ENCODE assay signal across 13 mouse cellular contexts in the genomic region with DNA sequence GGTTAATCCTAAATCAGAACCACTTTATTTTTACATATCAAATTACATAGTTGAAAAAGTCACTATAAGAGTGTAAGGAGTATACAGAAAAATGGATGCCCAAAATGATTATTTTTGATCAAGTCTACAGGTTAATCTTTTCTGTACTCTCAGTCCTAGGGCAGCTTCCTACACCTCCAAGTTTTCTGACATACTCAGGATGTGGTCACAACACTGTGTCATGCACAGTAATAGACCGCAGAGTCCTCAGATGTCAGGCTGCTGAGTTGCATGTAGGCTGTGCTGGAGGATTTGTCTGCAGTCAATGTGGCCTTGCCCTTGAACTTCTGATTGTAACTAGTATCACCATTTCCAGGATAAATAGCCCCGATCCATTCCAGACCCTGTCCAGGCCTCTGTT.
A peak's percentile ranks its signal among the peaks of the same experiment; 100 is the strongest.
DNase-seq lines count a peak whose midpoint lies in the region; ATAC-seq lines count a peak whose summit lies in the region.
"Had no signal": no experiment of that assay in that cellular context is flagged by ENCODE, and none has a peak within 500 bp of the region (broad histone marks: within the 10 kb centered on the region; RNA-seq: fewer than 3 reads in every experiment).

No protein-coding gene starts in this region.

- ATAC-seq in activated CD4-positive, CD25-positive, alpha-beta regulatory T cell, adult 4 months, result peak; percentile 69
- ATAC-seq in megakaryocyte progenitor cell, adult 5-6 weeks (replicated peaks; ENCODE audit: poor library complexity), result peak; percentile 83
- ATAC-seq: forebrain, postnatal 0 days; intestine, postnatal 0 days; midbrain, embryonic 13.5 days had no signal

- DNase-seq in CD4-positive helper T cell, adult 2 months (ENCODE audit: low read depth, low spot score), result peak; percentile 42
- DNase-seq in thymus, postnatal 25 days, result peak; percentile 42
- DNase-seq in kidney, postnatal 14 days, result no peak
- DNase-seq in gastrocnemius, postnatal 4 days (ENCODE audit: low spot score in 2 of 2), result no peak
- no peak for DNase-seq in ovary, postnatal 36 days (ENCODE audit: low spot score)
- DNase-seq: B cell, adult 2 months; cerebellum, adult 8-10 months; forebrain, postnatal 0 days; layer of hippocampus, postnatal 36 days had no signal

Comparison
In these comparisons a context has a peak if more than half of its experiments do, and no peak if none do; other contexts are left out.
1. DNase-seq: peak in CD4-positive helper T cell, adult 2 months (single experiment) and thymus, postnatal 25 days (single experiment); none in kidney, postnatal 14 days (single experiment), gastrocnemius, postnatal 4 days (0 of 2) and ovary, postnatal 36 days (single experiment).